Comparison of ENCODE assay signal across 18 mouse cellular contexts in the genomic region with DNA sequence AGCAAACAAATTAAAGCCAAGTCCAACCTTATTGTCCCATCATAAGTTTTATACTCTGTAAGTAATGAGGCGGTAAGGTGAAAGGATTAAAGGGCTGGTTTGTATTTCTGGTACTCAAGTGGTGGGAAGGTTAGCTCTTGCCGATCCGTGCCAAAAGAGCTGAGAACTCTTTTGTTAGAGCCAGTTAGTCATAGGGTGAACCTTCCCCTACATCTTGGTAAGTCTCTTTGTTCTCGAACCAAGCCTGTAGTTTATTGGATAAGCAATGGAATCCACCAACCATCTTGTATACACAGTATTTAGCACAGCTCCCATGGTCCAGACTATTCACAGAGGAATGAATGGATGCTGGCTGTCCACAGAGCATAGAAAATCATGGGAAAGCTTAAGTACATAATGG. TPM values are rescaled to one million over a fixed set of nuclear protein-coding genes. Genes with fewer than 3 reads are reported as not detected.
"Had no signal": no experiment of that assay in that cellular context is flagged by ENCODE, and none has a peak within 500 bp of the region (broad histone marks: within the 10 kb centered on the region; RNA-seq: fewer than 3 reads in every experiment).

No protein-coding gene starts in this region.

- DNase-seq: kidney, postnatal 14 days; lung, adult 18-20 months; lung, postnatal 4 days; midbrain, embryonic 14.5 days; thymus, postnatal 36 days had no signal

- H3K27me3 ChIP-seq: limb, embryonic 15.5 days; neural tube, embryonic 12.5 days had no signal

- H3K27ac ChIP-seq: left cerebral cortex, adult 2 months; limb, embryonic 15.5 days; liver, embryonic 14.5 days; midbrain, embryonic 10.5 days; neural tube, embryonic 12.5 days had no signal

- H3K4me3 ChIP-seq: left cerebral cortex, adult 2 months; limb, embryonic 15.5 days; midbrain, embryonic 10.5 days; myocyte; neural tube, embryonic 12.5 days had no signal

- H3K9ac ChIP-seq: limb, embryonic 15.5 days; liver, embryonic 14.5 days; neural tube, embryonic 12.5 days had no signal

- H3K9me3 ChIP-seq: limb, embryonic 15.5 days; midbrain, embryonic 10.5 days; neural tube, embryonic 12.5 days had no signal

- H3K4me2 ChIP-seq: limb, embryonic 15.5 days; neural tube, embryonic 12.5 days had no signal

RNA-seq across cellular contexts. Expression of a gene that starts 48.6 kb away (rescaled TPM):
- total RNA-seq: neutrophil, adult 5-6 weeks had no signal
- polyA plus RNA-seq: myocyte had no signal

RNA-seq across cellular contexts. Expression of a gene that starts 52.2 kb away (rescaled TPM):
- total RNA-seq: megakaryocyte, adult 5-6 weeks; neutrophil, adult 5-6 weeks had no signal
- polyA plus RNA-seq: kidney, embryonic 14.5 days; limb, embryonic 11.5 days; limb, embryonic 15.5 days; liver, embryonic 14.5 days; lung, embryonic 16.5 days; midbrain, embryonic 10.5 days; midbrain, embryonic 14.5 days; myocyte; neural tube, embryonic 12.5 days; stomach, embryonic 14.5 days; thymus, postnatal 0 days had no signal
